Mouse (Mus musculus) forebrain, embryonic 12.5 days (tissue): ENCODE results near the gene Golph3l. TPM values are rescaled to one million over a fixed set of nuclear protein-coding genes. Genes with fewer than 3 reads are reported as not detected.
"Not testable (repeated sequence)": the region's sequence is repeated elsewhere in the genome, so short reads cannot be mapped to it uniquely, and the experiment has no call there.

Experiments
- ATAC-seq: fragments of 200-750 bp; cut with Nextera tagmentation; 2 replicates; pipeline ENCODE4 v1.8.0; 2017; ENCODE audit warnings: moderate TSS enrichment; ENCODE audit not compliant: low FRiP score
- H3K27ac ChIP-seq: fragments of 300-500 bp; sonication (generic); 2 replicates; pipeline ENCODE4 v1.5.1; 2016; ENCODE audit warnings: mild to moderate bottlenecking
- H3K27me3 ChIP-seq: fragments of 300-500 bp; sonication (generic); 2 replicates; pipeline ENCODE4 v1.6.1; 2016; ENCODE audit warnings: mild to moderate bottlenecking
- H3K36me3 ChIP-seq: fragments of 300-500 bp; sonication (generic); replicated peaks from 2 replicates; pipeline ENCODE4 v1.6.1; 2016; ENCODE audit warnings: mild to moderate bottlenecking
- H3K4me1 ChIP-seq: fragments of 300-500 bp; sonication (generic); 2 replicates; pipeline ENCODE4 v1.6.1; 2016
- H3K4me2 ChIP-seq: fragments of 300-500 bp; sonication (generic); 2 replicates; pipeline ENCODE4 v1.6.1; 2016; ENCODE audit warnings: mild to moderate bottlenecking, moderate library complexity
- H3K4me3 ChIP-seq: fragments of 300-500 bp; sonication (generic); replicated peaks from 2 replicates; pipeline ENCODE4 v1.5.1; 2016; ENCODE audit warnings: mild to moderate bottlenecking
- H3K9ac ChIP-seq: fragments of 300-500 bp; sonication (generic); 2 replicates; pipeline ENCODE4 v1.6.1; 2016; ENCODE audit warnings: mild to moderate bottlenecking
- H3K9me3 ChIP-seq: fragments of 300-500 bp; sonication (generic); 2 replicates; pipeline ENCODE4 v1.6.1; 2016
- WGBS: fragments of 180-500 bp; shearing (Covaris S2); methylation state at CpG from one replicate; pipeline ENCODE4 v1.1.7; 2016; 5-methylcytosine and 5-hydroxymethylcytosine counted together
- polyA plus RNA-seq: library from polyadenylated mRNA; unstranded; fragments of >200 nt; fragmentation: Nextera tagmentation; extraction: Ambion mirVana; gene quantifications from 2 replicates; pipeline ENCODE4 v1.2.1, GENCODE M21; 2016

Gene Golph3l
- polyA plus RNA-seq, 1 experiment from 2014 or later: 33.8 TPM

GRCm38 (mm10) chr3:95651391-95652203 is 62.9 kb downstream of the Golph3l start:
- H3K4me1 ChIP-seq: peaks cover 8% of the 10 kb centered on the region
- no peak overlapping the region for H3K4me3 ChIP-seq
- WGBS: 89% methylated on average over 16 of the region's 16 CpGs
- no peaks in the 10 kb centered on the region for H3K27me3 ChIP-seq
- no peaks in the 10 kb centered on the region for H3K9me3 ChIP-seq
- H3K36me3 ChIP-seq: no peaks in the 10 kb centered on the region
- H3K27ac ChIP-seq: no peak overlapping the region
- H3K9ac ChIP-seq: no peak overlapping the region
- H3K4me2 ChIP-seq: no peak overlapping the region
- no peak for ATAC-seq

DNA sequence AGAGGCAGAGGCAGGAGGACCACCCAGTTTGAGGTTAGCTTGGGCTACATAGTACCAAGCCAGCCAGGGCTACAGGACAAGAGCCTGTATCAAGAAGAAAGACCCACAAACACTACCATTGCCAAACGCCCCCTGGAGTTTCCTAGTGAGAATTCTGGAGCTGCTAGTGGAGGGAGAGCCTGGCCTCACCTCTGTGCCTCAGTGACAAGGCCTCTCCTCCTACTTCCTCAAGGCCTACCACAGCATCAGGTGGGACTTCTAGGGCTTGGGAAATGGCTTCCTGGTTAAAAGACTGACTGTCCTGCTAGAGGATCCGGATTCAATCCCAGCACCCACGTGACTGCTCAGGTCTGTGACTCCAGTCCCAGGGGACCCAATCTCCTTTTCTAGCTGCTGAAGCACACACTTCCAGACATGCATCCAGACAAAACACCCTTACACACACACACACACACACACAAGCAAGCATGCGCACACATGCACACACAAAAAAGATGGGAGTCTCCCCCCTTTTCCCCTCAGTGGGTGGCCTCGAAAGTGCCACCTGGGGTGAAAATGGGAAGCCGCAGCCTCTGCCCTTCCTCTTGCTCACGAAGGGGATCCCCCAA is 63.6 kb downstream of the Golph3l start:
- Histone ChIP-seq H3K4me3 (no peak overlapping the region), H3K4me1 (peaks cover 8% of the 10 kb centered on the region), H3K4me2 (no peak overlapping the region), H3K27me3 (no peaks in the 10 kb centered on the region), H3K9me3 (no peaks in the 10 kb centered on the region), H3K36me3 (no peaks in the 10 kb centered on the region), H3K27ac (no peak overlapping the region), H3K9ac (no peak overlapping the region)
- WGBS: 56% methylated on average over 7 of the region's 7 CpGs
- no peak for ATAC-seq

DNA sequence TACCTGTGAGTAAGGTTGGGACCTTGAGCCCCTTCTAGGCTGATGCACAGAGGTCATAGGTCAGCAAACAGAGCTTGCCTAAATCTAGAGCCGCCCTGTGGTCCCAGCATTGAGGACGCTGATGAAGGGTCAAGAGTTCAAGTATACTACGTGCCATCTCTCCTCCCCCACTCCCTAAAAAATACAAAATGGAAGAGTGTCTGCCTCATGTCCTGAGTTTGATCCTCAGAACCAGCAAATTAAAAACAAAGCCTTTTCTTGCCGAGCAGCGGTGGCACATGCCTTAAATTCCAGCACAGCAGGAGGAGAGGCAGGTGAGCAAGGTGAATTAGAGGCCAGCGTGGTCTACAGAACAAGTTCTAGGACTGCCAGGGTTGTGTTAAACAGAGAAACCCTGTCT is 64.1 kb downstream of the Golph3l start:
- no peak overlapping the region for H3K27ac ChIP-seq
- ATAC-seq: no peak
- H3K4me1 ChIP-seq: peaks cover 13% of the 10 kb centered on the region
- H3K27me3 ChIP-seq: no peaks in the 10 kb centered on the region
- no peaks in the 10 kb centered on the region for H3K9me3 ChIP-seq
- WGBS: 16% methylated on average over 6 of the region's 6 CpGs
- no peak overlapping the region for H3K9ac ChIP-seq
- H3K36me3 ChIP-seq: no peaks in the 10 kb centered on the region
- no peak overlapping the region for H3K4me3 ChIP-seq
- no peak overlapping the region for H3K4me2 ChIP-seq

GRCm38 (mm10) chr3:95653473-95654034 is 64.8 kb downstream of the Golph3l start:
- WGBS: 18% methylated on average over 11 of the region's 11 CpGs
- ATAC-seq: no peak
- Histone ChIP-seq H3K27ac (no peak overlapping the region), H3K27me3 (no peaks in the 10 kb centered on the region), H3K9me3 (no peaks in the 10 kb centered on the region), H3K4me3 (no peak overlapping the region), H3K9ac (no peak overlapping the region), H3K36me3 (no peaks in the 10 kb centered on the region), H3K4me1 (peaks cover 16% of the 10 kb centered on the region), H3K4me2 (no peak overlapping the region)

GRCm38 (mm10) chr3:95654371-95654770 is 65.6 kb downstream of the Golph3l start:
- not testable (repeated sequence) for H3K4me3 ChIP-seq, H3K9ac ChIP-seq, H3K36me3 ChIP-seq, H3K27me3 ChIP-seq, H3K9me3 ChIP-seq, ATAC-seq, H3K4me2 ChIP-seq, H3K27ac ChIP-seq
- peaks cover 16% of the 10 kb centered on the region for H3K4me1 ChIP-seq
- 93% methylated on average over 3 of the region's 3 CpGs for WGBS

- no peaks in the 10 kb centered on the region for H3K9me3 ChIP-seq
- H3K4me1 ChIP-seq: peaks cover 20% of the 10 kb centered on the region
- no peak overlapping the region for H3K27ac ChIP-seq
- H3K4me3 ChIP-seq: no peak overlapping the region
- ATAC-seq: no peak
- H3K4me2 ChIP-seq: no peak overlapping the region
- WGBS: 87% methylated on average over 5 of the region's 5 CpGs
- H3K9ac ChIP-seq: no peak overlapping the region
- H3K36me3 ChIP-seq: no peaks in the 10 kb centered on the region
- H3K27me3 ChIP-seq: no peaks in the 10 kb centered on the region
These were observed 66.7 kb downstream of the Golph3l start for GRCm38 (mm10) chr3:95655437-95655836.

- Histone ChIP-seq H3K9me3 (no peaks in the 10 kb centered on the region), H3K9ac (no peak overlapping the region)
- WGBS: 86% methylated on average over 3 of the region's 3 CpGs
These were observed 68.4 kb downstream of the Golph3l start for GRCm38 (mm10) chr3:95657108-95657507.

DNA sequence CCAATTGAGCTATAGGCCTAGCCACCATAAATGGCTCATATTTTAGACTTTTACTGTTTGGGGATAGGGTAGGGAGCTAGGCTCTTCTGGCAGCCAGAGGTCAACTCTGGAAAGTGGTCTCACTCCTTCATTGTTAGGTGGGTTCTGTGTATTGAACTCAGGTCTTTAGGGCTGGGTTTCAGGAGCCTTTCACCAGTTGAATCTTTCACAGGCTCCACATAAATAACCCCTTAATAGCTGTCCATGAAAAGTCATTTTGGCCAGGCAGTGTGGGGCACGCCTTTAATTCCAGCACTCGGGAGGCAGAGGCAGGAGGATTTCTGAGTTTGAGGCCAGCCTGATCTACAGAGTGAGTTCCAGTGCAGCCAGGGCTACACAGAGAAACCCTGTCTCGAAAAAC is 69.0 kb downstream of the Golph3l start:
- H3K27ac ChIP-seq: peak overlapping the region; percentile 98; the same call in 1 of the 2 replicates
- peak overlapping the region; percentile 99 for H3K9ac ChIP-seq
- peaks cover 41% of the 10 kb centered on the region for H3K4me1 ChIP-seq
- peaks cover 18% of the 10 kb centered on the region for H3K36me3 ChIP-seq
- no peaks in the 10 kb centered on the region for H3K27me3 ChIP-seq
- H3K4me2 ChIP-seq: peak overlapping the region; percentile 88
- 86% methylated on average over 3 of the region's 3 CpGs for WGBS
- H3K4me3 ChIP-seq: peak overlapping the region; percentile 94
- no peak for ATAC-seq
- no peaks in the 10 kb centered on the region for H3K9me3 ChIP-seq

More at GRCm38 (mm10) chr3:95657108-95657507, 68.4 kb downstream of the Golph3l start:
- Histone ChIP-seq H3K4me3 (no peak overlapping the region), H3K4me2 (no peak overlapping the region), H3K27ac (no peak overlapping the region), H3K4me1 (peaks cover 35% of the 10 kb centered on the region), H3K36me3 (peaks cover 12% of the 10 kb centered on the region), H3K27me3 (no peaks in the 10 kb centered on the region)
- ATAC-seq: no peak

- Histone ChIP-seq H3K36me3 (peaks cover 25% of the 10 kb centered on the region), H3K4me1 (peaks cover 44% of the 10 kb centered on the region), H3K9me3 (no peaks in the 10 kb centered on the region), H3K4me3 (peak within 1 kb of the TSS; percentile 94), H3K4me2 (peak within 1 kb of the TSS; percentile 88), H3K9ac (peak within 1 kb of the TSS; percentile 99), H3K27me3 (no peaks in the 10 kb centered on the region), H3K27ac (peak within 1 kb of the TSS; percentile 98)
- ATAC-seq: peak; percentile 97
- WGBS: under 1% methylated on average over 43 of the region's 43 CpGs
These were observed 69.6 kb downstream of the Golph3l start, which contains the start of gene Mcl1 for GRCm38 (mm10) chr3:95658236-95658867. Mcl1 (plus strand) TSS chr3:95658788.

GRCm38 (mm10) chr3:95658868-95659712 is 70.4 kb downstream of the Golph3l start:
- peak overlapping the region; percentile 94 for H3K4me3 ChIP-seq
- WGBS: 0% methylated on average over 109 of the region's 113 CpGs
- no peaks in the 10 kb centered on the region for H3K9me3 ChIP-seq
- peak overlapping the region; percentile 88 for H3K4me2 ChIP-seq
- peaks cover 46% of the 10 kb centered on the region for H3K4me1 ChIP-seq
- ATAC-seq: peak; percentile 81
- peak overlapping the region; percentile 98 for H3K27ac ChIP-seq
- H3K27me3 ChIP-seq: no peaks in the 10 kb centered on the region
- H3K9ac ChIP-seq: peak overlapping the region; percentile 99
- H3K36me3 ChIP-seq: peaks cover 32% of the 10 kb centered on the region

DNA sequence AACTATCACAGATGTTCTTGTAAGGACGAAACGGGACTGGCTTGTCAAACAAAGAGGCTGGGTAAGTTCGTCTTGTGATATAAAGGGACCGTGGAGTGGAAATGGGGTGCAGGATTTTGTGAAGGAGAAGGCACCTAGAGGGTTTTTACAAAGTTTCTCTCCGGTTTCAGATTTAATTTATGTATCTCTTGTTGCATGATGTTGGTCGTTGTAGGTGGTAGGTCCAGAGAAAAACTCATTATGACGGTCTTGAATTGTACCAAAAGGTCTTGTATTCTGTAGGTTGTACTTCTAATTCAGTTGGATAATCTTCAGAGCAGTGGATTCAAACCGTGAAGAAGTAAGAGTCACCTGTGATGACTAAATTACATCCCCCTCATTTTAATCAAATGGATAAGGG is 71.2 kb downstream of the Golph3l start:
- Histone ChIP-seq H3K9ac (peak overlapping the region; percentile 99), H3K27me3 (no peaks in the 10 kb centered on the region), H3K4me2 (peak overlapping the region; percentile 88), H3K4me3 (peak overlapping the region; percentile 94), H3K9me3 (no peaks in the 10 kb centered on the region), H3K27ac (peak overlapping the region; percentile 98), H3K4me1 (peaks cover 49% of the 10 kb centered on the region), H3K36me3 (peaks cover 41% of the 10 kb centered on the region)
- no peak for ATAC-seq
- 4% methylated on average over 8 of the region's 8 CpGs for WGBS
